Mouse (Mus musculus): ENCODE data around the gene Pard3. TPM values are rescaled to one million over a fixed set of nuclear protein-coding genes. Genes with fewer than 3 reads are reported as not detected.
A peak's percentile ranks its signal among the peaks of the same experiment; 100 is the strongest.

The Pard3 gene
- total and polyA plus RNA-seq, 3 experiments = 0.51 to 1.3 (median 0.94) TPM

GRCm38 (mm10) chr8:127498997-127499719 is 435.5 kb downstream of the Pard3 start:
- in situ Hi-C loops (cut with MboI; ENCODE audit: low pct_ligation_motif_present, low pct_unique_long_range_greater_than_20kb, low sequenced_read_pairs) (no loop called here), dilution Hi-C loops (cut with MboI; ENCODE audit: extremely low pct_ligation_motif_present, extremely low pct_unique_long_range_greater_than_20kb, low sequenced_read_pairs) (no loop called here)
- H3K9ac ChIP-seq (ENCODE audit: insufficient read depth, low read depth) = no peak overlapping the region
- H3K4me1 ChIP-seq (ENCODE audit: control insufficient read depth in 1 of 2, insufficient read depth in 2 of 2) = peaks cover 3 to 13% of the 10 kb centered on the region in 2 experiments; a peak in 3 of 4 replicates
- no peak overlapping the region for H3K4me3 ChIP-seq (replicated peaks in 1 of 3; ENCODE audit: low read depth in 2 of 3, low read length in 2 of 3, poor library complexity in 1 of 3)
- H3K36me3 ChIP-seq (replicated peaks in 1 of 2; ENCODE audit: control insufficient read depth in 1 of 2, insufficient read depth in 1 of 2, low read length in 1 of 2) = no peaks in the 10 kb centered on the region
- DNase-seq (ENCODE audit: extremely low read depth) = no peak
- H3K79me2 ChIP-seq (replicated peaks; ENCODE audit: control insufficient read depth, extremely low read depth, insufficient read depth, poor library complexity, severe bottlenecking) = no peaks in the 10 kb centered on the region
- H3K27me3 ChIP-seq (replicated peaks) = no peaks in the 10 kb centered on the region
- 0 out of 2 replicates have a peak overlapping the region, but pooled peaks have one; percentile 81 for H3K4me2 ChIP-seq (ENCODE audit: insufficient read depth, low read depth, poor library complexity, severe bottlenecking)
- no peaks in the 10 kb centered on the region for H3K9me3 ChIP-seq (replicated peaks; ENCODE audit: low read length)
- no peak for TF ChIP-seq USF1 (IDR thresholded peaks at IDR 0.05; ENCODE audit: low read depth, low read length)
- TF ChIP-seq RAD21 (IDR thresholded peaks at IDR 0.05; ENCODE audit: low read depth, low read length) = no peak
- no peak for TF ChIP-seq JUN (IDR thresholded peaks at IDR 0.05; ENCODE audit: insufficient read depth, low read depth, low read length)
- no peak for TF ChIP-seq SIN3A (IDR thresholded peaks at IDR 0.05; ENCODE audit: low read length)
- TF ChIP-seq KAT2A (IDR thresholded peaks at IDR 0.05; ENCODE audit: insufficient replicate concordance, low read length) = no peak
- TF ChIP-seq MAZ (IDR thresholded peaks at IDR 0.05; ENCODE audit: low read depth, low read length) = no peak
- no peak for TF ChIP-seq ZC3H11A (IDR thresholded peaks at IDR 0.05; ENCODE audit: low read depth, low read length)
- no peak for TF ChIP-seq JUND (conservative IDR thresholded peaks at IDR 0.05; ENCODE audit: low read depth, low read length)
- TF ChIP-seq ZKSCAN1 (IDR thresholded peaks at IDR 0.05; ENCODE audit: borderline replicate concordance, low read depth, low read length) = no peak
- no peak for TF ChIP-seq MAX (IDR thresholded peaks at IDR 0.05; ENCODE audit: low read length)
- TF ChIP-seq EP300 (IDR thresholded peaks at IDR 0.05; ENCODE audit: low read length) = no peak
- H3K27ac ChIP-seq (ENCODE audit: insufficient read depth, low read depth) = no peak overlapping the region

DNA sequence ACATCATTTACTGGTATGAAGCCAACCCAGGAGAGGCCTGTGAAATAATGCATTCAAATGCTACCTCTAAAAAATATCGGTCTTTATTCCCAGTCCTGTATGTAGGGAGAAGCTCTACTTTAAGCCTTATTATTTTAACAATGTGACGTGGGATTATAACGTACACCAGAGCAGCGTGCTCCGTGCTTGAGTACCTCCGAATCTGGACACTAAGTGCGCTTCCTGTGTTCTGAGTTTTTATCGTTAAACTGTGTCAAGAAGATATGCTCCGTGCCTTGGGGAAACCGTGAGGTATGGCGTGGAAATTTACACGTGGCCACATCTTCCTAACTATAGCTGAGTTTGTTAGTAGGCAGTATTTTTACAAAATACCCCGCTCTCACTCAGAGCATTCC is 436.0 kb downstream of the Pard3 start:
- dilution Hi-C loops (cut with MboI; ENCODE audit: extremely low pct_ligation_motif_present, extremely low pct_unique_long_range_greater_than_20kb, low sequenced_read_pairs) (no loop called here), in situ Hi-C loops (cut with MboI; ENCODE audit: low pct_ligation_motif_present, low pct_unique_long_range_greater_than_20kb, low sequenced_read_pairs) (no loop called here)
- H3K27me3 ChIP-seq (replicated peaks) = no peaks in the 10 kb centered on the region
- H3K4me2 ChIP-seq (ENCODE audit: insufficient read depth, low read depth, poor library complexity, severe bottlenecking) = peak overlapping the region; percentile 81
- no peak overlapping the region for H3K4me3 ChIP-seq (replicated peaks in 1 of 3; ENCODE audit: low read depth in 2 of 3, low read length in 2 of 3, poor library complexity in 1 of 3)
- H3K4me1 ChIP-seq (ENCODE audit: control insufficient read depth in 1 of 2, insufficient read depth in 2 of 2) = peaks cover 3 to 13% of the 10 kb centered on the region in 2 experiments; a peak in 3 of 4 replicates
- no peaks in the 10 kb centered on the region for H3K79me2 ChIP-seq (replicated peaks; ENCODE audit: control insufficient read depth, extremely low read depth, insufficient read depth, poor library complexity, severe bottlenecking)
- no peak for TF ChIP-seq ZC3H11A (IDR thresholded peaks at IDR 0.05; ENCODE audit: low read depth, low read length)
- no peak for TF ChIP-seq MAFK (IDR thresholded peaks at IDR 0.05; ENCODE audit: insufficient replicate concordance, low read length)
- no peak for TF ChIP-seq JUND (conservative IDR thresholded peaks at IDR 0.05; ENCODE audit: low read depth, low read length)
- no peak for TF ChIP-seq POLR2A (IDR thresholded peaks at IDR 0.05; ENCODE audit: low read depth, low read length)
- TF ChIP-seq MXI1 (IDR thresholded peaks at IDR 0.05; ENCODE audit: low read depth, low read length) = no peak
- TF ChIP-seq POLR2AphosphoS2 (IDR thresholded peaks at IDR 0.05; ENCODE audit: low read depth, low read length) = no peak
- TF ChIP-seq GABPA (IDR thresholded peaks at IDR 0.05; ENCODE audit: insufficient replicate concordance, low read depth, low read length) = no peak
- no peak for TF ChIP-seq NRF1 (IDR thresholded peaks at IDR 0.05; ENCODE audit: low read depth, low read length)
- DNase-seq (ENCODE audit: extremely low read depth) = no peak
- H3K9me3 ChIP-seq (replicated peaks; ENCODE audit: low read length) = no peaks in the 10 kb centered on the region
- no peak overlapping the region for H3K27ac ChIP-seq (ENCODE audit: insufficient read depth, low read depth)
- H3K36me3 ChIP-seq (replicated peaks in 1 of 2; ENCODE audit: control insufficient read depth in 1 of 2, insufficient read depth in 1 of 2, low read length in 1 of 2) = no peaks in the 10 kb centered on the region
- H3K9ac ChIP-seq (ENCODE audit: insufficient read depth, low read depth) = no peak overlapping the region
